Mouse (Mus musculus) yolk sac, embryonic 10.5 days (tissue): ENCODE measurements around the gene Vmn1r3.
"Not testable (repeated sequence)": the region's sequence is repeated elsewhere in the genome, so short reads cannot be mapped to it uniquely, and the experiment has no call there.

Source experiments
- DNase-seq: peaks from one replicate; pipeline ENCODE4 v3.0.0-alpha.2; 2017; ENCODE audit warnings: low spot score

The Vmn1r3 gene

DNA sequence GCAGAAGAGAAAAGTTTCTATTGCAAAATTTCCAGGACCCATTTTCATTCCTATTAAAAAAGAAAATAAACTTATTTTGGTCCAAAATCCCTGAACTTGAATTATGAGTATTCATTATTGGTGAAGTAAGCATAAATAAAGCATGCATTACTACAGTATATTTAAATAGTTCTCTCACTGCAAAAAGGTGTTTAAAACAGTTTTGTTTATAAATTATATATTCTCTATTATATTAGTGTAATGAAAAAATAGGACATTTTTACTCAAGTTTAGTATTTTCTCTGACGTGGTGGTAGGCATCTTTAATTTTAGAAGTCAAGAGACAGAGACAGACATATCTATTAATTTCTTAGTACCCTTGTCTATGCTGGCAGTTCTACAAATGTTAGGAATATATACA is at the start of gene Vmn1r3:
Gene Vmn1r3 (minus strand): TSS at position 101 of the 400 bp plus-strand sequence.
- DNase-seq: not testable (repeated sequence)

DNA sequence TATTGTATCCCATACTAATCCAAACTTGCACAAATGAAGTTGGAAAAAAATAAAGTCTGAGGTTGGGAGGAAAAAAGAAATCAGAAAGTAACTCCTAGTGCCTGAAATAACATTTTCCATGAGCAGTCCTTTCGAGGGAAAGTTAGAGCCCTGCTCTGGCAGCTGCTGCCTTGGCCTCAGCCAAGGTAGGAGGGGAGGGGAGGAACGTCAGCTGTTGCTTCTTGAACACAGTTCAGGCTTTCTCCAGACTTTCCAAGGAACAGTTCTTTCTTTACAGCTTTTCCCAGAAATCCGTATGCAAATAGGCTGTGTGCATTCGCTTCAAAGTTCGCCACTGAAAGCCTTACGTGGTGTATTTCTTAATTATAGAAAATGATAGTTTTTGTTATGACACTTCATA is 46.9 kb upstream of the Vmn1r3 start:
- peak; percentile 69 for DNase-seq

DNA sequence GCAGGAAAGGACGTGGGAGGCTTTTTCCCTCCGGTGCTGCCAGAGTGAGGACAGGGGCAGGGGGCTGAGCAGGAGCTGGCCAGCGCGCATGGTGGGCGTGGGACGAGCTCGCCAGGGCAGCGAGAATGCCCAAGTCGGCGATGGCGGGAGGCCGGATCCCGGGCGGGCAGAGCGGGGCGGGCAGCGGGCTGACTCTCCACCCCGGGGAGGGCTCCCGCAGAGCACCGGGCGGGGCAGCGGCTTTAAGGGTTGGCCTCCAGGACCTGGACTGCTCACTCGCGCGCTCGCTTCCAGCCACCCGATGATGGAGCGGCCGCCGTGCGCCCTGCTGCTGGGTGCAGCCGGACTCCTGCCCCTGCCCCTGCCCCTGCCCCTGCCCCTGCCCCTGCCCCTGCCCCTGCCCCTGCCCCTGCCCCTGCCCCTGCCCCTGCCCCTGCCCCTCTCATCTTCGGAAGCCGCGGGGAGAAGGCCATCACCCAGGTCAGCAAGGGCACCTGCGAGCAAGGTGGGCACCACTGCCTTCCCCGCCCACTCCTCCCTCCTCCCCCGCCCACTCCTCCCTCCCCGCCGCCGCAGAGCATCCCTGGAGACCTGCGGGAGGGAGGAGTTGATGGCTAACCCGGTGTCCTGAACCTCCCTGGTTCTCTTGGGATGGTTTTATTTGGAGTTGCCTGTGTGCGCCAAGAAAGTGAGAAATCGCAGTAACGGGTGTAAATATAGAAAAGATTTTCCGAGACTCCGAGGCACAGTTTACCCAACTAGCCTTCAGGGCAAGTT is 45.9 kb upstream of the Vmn1r3 start:
- DNase-seq: peak; percentile 50

DNA sequence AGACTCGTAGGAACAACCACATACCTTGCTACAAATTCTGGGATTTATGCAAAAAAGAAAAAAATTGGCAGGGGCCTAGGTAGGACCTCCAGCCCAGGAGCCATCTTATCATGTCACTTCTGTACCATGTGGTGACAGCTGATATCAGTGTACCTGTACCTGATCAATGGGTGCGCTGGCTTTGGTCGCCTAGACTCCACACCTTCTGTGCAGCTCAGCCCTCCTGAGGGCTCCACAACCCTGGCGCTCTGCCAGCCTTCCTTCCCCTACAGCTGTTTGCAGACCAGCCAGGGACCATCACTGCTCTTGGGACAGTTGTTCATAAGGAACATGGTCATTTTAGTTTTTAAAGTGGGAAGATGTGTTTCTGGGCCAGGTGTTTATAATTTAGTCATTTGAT is 44.4 kb upstream of the Vmn1r3 start:
- no peak for DNase-seq

DNA sequence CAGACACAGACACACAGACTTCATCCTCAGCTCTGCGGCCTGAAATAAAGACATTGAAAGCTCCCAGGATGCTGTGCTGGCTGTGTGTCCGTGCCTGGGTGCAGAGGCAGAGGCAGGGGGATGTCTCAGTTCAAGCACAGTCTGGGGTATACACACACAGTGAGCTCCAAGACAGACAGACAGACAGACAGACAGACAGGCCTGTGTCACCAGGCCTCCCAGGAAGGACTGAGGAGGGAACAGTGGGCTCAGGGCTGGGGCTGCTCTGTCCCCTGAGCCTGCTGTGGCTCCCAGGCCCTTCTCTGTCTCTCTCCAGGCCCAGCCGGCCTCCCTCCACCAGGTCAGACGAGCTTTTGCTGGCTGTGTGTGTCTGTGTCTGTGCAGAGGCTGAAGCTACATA is 43.3 kb upstream of the Vmn1r3 start:
- no peak for DNase-seq

DNA sequence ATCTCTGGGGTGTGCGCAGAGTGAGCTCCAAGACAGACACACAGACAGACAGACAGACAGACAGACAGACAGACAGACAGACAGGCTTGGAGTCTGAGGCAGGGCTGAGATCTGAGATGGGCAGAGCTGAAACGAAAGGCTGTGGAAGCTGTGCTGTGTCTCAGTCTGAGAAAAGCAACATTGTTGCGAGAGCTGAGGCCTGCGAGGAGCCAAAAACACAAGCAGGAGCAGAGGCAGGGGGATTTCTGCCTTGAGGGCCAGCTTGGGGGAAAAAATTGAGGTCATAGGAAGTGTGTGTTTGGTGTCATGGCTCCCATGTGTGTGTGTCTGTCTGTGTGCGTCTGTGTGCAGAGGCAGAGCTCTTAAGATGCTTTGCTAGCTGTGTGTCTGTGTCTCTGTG is 42.6 kb upstream of the Vmn1r3 start:
- no peak for DNase-seq

DNA sequence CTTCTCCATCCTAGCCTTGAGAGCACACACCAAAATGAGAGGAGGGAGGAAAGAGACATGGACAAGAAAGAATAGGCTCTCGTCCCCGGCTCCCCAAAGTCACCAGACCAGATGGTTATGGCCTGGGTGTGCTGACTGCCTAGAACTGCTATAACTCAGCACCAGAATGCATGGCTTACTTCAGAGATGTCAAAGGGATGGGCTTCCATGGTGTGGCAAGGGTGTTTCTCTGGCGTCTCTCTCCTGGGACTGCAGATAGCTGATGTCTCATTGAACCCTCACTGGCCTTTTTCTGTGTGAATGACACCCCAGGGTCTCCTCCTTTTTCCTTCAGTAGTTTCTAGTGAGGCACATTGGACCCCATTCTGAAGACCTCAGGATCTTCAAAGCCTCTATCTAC is 41.3 kb upstream of the Vmn1r3 start:
- no peak for DNase-seq

DNA sequence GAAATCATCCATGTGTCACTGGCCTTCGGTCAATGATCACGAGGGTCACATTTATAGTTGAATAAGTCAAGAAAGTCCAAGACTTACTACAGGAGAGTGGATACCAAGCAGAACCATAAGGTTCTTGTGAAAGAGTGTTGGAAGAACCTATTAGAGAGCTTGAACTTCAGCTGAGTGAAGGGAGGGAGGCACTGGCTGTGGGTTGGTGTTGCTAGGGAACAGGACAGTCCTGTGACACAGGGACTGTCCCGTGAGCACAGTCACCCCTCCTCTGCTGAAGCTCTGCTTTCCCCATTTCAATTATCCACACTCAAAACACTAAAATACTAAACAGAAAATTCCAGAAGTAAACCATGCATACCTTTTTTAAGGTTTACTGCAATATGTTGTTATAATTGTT is 40.3 kb upstream of the Vmn1r3 start:
- not testable (repeated sequence) for DNase-seq

DNA sequence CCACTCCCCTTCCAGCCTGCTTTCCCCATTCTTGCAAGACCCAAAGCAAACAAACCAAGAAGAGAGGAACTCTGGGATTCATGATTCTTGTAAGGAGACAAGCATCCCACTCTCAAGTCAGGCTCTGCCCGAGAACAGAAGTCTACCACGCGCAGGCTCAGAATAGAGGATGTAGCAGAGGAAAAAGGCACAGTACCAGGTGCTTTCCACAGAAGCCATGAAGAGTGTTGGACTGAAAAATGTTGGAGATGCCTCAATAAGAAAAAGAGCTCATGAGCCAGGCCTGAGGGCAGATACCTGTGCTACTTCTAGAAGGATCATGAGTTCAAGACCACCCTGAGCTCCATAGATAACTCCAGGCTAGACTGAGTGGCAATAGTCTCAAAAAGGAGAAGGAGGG is 39.7 kb upstream of the Vmn1r3 start:
- DNase-seq: not testable (repeated sequence)

DNA sequence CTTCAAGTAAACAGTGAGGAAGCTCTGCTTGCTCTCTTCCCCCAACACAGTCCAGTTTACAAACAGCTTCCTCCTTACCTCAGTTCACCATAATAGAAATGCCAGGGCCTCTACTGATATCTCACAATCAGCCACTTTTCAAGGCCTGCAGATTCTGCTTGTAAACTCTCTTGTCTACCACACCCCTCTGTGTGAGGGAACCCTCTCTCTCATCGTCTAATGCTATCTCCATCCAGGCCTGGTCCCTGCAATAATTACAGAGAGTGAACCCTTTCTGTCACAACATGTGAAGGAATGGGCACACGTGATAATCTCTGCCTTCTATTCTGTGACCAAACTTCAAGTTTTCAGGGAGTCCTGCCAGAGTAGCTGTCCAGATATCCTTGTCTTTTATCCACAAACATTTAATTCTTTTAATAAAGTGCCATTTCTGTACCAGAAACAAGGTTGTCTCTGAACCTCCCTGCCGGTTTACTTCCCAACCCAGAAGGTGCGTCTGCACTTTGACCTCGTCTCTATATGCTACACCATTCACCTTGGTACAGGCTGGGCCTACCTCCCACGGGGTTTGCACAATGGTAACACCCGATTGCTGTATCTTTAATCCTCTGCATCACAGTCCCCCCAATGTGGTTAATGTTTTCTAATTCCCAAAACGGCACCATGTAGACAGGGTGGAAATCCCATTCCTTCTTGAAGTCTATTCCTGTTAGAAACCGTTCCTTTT is 38.5 kb upstream of the Vmn1r3 start:
- not testable (repeated sequence) for DNase-seq

DNA sequence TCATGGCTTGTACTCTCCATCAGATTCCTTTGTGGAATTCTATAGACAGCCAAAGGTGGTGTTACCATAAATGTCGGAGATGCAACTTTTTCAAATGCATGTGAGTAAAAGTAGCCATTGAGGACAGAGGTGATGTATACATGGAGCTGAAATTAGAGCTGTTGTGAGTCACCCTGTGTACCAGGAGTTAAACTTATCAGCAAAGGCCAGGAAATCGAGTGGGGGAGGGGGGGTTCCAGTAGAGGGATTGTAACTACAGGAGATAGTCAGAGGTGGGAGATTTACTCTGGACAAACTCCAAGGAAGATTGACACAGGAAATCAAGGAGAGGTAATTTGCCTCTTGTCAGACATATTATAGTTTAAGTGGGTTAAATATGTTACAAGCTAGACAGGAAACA is 31.2 kb upstream of the Vmn1r3 start:
- DNase-seq: peak; percentile 2

DNA sequence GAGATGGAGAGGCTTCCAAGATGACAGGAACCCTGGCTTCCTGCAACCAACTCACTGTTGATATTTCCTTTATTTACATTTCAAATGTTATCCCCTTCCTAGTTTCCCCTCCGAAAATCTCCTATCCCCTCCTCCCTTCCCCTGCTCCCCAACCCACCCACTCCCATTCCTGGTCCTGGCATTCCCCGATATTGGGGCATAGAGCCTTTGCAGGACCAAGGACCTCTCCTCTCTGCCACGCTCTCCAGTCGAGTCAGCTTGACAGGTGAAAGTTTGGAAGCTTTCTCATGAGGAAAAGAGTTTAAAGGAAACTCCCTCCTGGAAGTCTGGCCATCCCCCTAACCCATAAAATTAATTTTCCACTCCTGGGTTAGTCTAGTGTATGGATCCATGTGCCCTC is 28.2 kb upstream of the Vmn1r3 start:
- not testable (repeated sequence) for DNase-seq

DNA sequence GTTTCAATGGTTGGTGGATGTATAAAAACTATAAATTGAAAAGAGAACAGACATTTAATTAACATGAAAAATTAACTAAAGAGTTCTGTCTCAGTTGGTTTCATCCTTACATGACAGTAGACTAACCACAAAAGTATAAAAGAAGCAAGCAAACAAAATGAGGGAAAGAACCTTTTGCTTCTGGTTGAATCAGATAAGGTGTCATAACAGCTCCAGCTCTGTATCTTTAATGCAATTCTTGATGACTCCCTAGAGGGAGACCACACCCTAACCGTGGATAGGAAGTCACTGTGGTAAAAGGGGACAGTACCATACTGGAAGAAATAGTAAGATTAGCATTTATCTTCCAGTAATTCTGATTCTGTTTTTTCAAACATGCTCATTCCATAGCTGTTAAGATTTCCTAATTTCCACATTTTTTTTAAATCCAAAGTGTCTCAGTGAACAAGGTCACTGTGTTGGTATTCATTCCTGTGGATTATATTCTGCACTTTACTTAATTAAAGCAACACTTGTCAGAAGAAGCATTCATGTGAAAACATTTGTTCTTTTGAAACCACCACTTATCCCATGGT is 24.6 kb upstream of the Vmn1r3 start:
- not testable (repeated sequence) for DNase-seq

DNA sequence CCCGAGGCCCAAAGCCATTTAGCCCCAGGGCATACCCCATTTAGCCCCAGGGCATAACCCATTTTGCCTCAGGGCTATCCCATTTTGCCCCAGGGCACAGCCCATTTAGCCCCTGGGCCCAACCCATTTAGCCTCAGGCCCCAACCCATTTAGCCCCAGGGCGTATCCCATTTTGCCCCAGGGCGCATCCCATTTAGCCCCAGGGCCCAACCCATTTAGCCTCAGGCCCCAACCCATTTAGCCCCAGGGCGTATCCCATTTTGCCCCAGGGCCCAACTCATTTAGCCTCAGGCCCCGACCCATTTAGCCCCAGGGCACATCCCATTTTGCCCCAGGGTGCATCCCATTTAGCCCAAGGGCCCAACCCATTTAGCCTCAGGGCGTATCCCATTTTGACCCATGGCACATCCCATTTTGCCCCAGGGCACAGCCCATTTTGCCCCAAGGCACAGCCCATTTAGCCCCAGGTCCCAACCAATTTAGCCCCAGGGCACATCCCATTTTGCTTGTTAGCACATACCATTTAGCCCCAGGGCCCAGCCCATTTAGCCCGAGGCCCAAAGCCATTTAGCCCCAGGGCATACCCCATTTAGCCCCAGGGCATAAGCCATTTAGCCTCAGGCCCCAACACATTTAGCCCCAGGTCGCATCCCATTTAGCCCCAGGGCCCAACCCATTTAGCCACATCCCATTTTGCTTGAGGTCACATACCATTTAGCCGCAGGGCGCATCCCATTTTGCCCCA is 8.2 kb downstream of the Vmn1r3 start:
- DNase-seq: not testable (repeated sequence)

DNA sequence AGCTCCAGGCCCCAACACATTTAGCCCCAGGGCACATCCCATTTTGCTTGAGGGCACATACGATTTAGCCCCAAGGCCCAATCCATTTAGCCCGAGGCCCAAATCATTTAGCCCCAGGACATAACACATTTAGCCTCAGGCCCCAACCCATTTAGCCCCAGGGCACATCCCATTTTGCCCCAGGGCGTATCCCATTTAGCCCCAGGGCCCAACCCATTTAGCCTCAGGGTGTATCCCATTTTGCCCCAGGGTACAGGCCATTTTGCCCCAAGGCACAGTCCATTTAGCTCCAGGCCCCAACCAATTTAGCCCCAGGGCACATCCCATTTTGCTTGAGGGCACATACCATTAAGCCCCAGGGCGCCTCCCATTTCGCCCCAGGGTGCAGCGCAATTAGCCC is 9.0 kb downstream of the Vmn1r3 start:
- DNase-seq: not testable (repeated sequence)

DNA sequence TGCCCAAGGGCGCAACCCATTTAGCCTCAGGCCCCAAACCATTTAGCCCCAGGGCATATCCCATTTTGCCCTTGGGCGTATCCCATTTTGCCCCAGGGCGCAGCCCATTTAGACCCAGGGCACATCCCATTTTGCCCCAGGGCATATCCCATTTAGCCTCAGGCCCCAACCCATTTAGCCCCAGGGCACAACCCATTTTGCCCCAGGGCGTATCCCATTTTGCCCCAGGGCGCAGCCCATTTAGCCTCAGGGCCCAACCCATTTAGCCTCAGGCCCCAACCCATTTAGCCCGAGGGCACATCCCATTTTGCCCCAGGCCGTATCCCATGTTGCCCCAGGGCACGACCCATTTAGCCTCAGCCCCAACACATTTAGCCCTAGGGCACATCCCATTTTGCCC is 9.4 kb downstream of the Vmn1r3 start:
- not testable (repeated sequence) for DNase-seq

DNA sequence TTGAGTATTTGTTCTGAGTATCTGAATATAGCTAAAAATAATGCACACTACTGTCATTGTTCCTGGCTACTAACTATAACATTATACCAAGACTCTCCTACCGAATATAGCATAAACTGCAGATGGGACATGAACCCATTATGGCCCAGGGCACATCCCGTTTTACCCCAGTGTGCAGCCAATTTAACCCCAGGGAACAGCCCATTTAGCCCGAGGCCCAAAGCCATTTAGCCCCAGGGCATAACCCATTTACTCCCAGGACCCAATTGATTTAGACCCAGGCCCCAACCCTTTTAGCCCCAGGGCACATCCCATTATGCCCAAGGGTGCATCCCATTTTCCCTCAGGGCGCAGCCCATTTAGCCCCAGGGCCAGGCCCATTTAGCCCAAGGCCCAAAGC is 10.6 kb downstream of the Vmn1r3 start:
- DNase-seq: not testable (repeated sequence)

DNA sequence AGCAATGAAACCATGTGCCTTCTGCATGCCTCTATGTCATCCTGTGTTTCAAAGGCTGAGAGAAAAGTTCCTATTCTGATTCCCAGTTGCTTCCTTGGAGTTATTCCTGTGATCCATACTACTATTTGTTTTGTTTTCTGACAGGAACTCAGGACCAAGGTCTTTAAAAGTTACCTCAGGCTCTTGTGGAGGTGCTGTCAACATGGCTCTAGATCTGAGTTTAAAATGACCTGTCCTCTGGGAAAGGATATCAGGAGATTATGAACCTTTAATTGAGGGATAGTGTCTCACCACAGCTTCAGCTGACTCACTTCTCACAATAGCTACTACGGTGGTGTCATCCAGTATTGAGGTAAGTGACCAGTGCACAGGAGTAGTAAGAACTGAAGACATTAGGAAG is 18.1 kb downstream of the Vmn1r3 start, which contains the start of gene Vmn1r2:
Gene Vmn1r2 (plus strand): TSS at position 301 of the 400 bp plus-strand sequence.
- not testable (repeated sequence) for DNase-seq

DNA sequence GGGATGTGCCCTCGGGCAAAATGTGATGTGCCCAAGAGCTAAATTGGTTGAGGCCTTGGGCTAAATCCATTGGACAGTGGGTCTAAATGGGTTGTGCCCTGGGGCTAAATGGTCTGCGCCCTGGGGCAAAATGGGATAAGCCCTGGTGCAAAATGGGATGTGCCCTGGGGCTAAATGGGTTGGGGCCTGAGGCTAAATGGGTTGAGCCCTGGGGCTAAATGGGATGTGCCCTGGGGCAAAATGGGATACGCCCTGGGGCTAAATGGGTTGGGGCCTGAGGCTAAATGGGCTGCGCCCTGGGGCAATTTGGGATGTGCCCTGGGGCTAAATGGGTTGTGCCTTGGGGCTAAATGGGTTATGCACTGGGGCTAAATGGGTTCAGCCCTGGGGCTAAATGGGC is 20.1 kb downstream of the Vmn1r3 start:
- no peak for DNase-seq

DNA sequence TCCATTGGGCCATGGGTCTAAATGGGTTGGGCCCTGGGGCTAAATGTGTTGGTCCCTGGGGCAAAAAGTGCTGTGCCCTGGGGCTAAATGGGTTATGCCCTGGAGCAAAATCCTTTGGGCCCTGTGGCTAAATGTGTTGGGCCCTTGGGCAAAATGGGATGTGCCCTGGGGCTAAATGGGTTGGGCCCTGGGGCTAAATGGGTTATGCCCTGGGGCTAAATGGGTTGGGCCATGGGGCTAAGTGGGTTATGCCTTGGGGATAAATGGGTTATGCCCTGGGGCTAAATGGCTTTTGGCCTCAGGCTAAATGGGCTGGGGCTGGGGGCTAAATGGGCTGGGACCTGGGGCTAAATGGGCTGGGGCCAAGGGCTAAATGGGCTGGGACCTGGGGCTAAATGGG is 20.7 kb downstream of the Vmn1r3 start:
- not testable (repeated sequence) for DNase-seq

DNA sequence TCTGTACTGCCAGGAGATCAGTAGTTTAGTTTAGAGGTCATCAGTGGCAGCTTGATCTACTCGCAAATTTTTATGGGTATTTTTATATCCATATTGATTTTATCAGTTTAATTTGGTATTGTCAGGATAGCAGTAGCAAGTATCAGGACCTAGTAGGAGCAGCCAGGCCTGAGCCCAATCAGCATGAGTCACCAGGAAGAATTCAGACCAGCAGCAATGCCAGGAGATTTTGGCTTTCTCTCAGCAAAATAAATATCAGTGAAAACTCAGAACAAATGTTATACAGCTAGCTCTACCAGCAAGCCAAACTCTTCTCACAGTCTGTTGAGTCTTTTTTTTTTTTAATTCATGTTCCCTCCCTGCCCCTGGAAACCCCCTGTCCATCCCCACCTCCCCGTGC is 31.8 kb downstream of the Vmn1r3 start:
- not testable (repeated sequence) for DNase-seq

DNA sequence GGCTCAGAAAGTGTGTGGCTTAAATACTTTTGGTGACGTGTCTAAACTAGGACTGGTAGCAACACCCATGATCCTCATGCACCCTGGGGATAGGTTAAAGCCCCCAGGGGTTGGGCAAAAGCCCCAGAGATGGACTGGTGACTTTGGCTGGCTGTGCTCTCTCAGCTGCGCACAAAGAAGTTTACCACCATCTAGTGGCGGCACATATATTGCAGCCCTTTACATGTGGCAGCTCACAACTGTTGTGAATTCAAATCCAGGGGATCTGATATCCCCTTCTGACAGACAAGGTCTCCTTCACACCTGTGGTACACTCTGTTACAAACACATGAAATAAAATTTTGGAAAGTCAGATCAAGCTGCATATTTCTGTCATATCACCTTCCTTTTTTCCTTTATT is 37.2 kb downstream of the Vmn1r3 start:
- not testable (repeated sequence) for DNase-seq
